Mouse (Mus musculus) midbrain, embryonic 14.5 days (tissue): ENCODE measurements around the gene Kif26b. TPM values are rescaled to one million over a fixed set of nuclear protein-coding genes. Genes with fewer than 3 reads are reported as not detected.

Source experiments
- ATAC-seq: fragments of 200-750 bp; cut with Nextera tagmentation; 2 replicates; pipeline ENCODE4 v1.8.0; 2017; ENCODE audit warnings: moderate number of reproducible peaks, moderate library complexity; ENCODE audit not compliant: low FRiP score, low TSS enrichment
- DNase-seq: peaks from one replicate; pipeline ENCODE4 v3.0.0-alpha.2; 2015
- H3K27ac ChIP-seq: fragments of 300-500 bp; sonication (generic); replicated peaks from 2 replicates; pipeline ENCODE4 v1.5.1; 2014; ENCODE audit warnings: mild to moderate bottlenecking, low read depth, low read length, moderate library complexity
- H3K27me3 ChIP-seq: fragments of 300-500 bp; sonication (generic); 2 replicates; pipeline ENCODE4 v1.6.1; 2014; ENCODE audit warnings: low read length, control low read depth, mixed read lengths; ENCODE audit not compliant: control insufficient read depth, insufficient read depth
- H3K36me3 ChIP-seq: fragments of 300-500 bp; sonication (generic); 2 replicates; pipeline ENCODE4 v1.6.1; 2014; ENCODE audit warnings: low read length, control low read depth; ENCODE audit not compliant: control insufficient read depth, insufficient read depth
- H3K4me1 ChIP-seq: fragments of 300-500 bp; sonication (generic); 2 replicates; pipeline ENCODE4 v1.6.1; 2014; ENCODE audit warnings: mild to moderate bottlenecking, antibody characterized with exemption, low read length, control low read depth; ENCODE audit not compliant: control insufficient read depth, insufficient read depth
- H3K4me2 ChIP-seq: fragments of 300-500 bp; sonication (generic); 2 replicates; pipeline ENCODE4 v1.6.1; 2014; ENCODE audit warnings: mild to moderate bottlenecking, low read length, moderate library complexity
- H3K4me3 ChIP-seq: fragments of 300-500 bp; sonication (generic); replicated peaks from 2 replicates; pipeline ENCODE4 v1.5.1; 2014; ENCODE audit warnings: low read depth, low read length
- H3K9ac ChIP-seq: fragments of 300-500 bp; sonication (generic); replicated peaks from 2 replicates; pipeline ENCODE4 v1.6.1; 2014; ENCODE audit warnings: mild to moderate bottlenecking, low read length, moderate library complexity
- H3K9me3 ChIP-seq: fragments of 300-500 bp; sonication (generic); 2 replicates; pipeline ENCODE4 v1.6.1; 2016; ENCODE audit warnings: low read length, control low read depth, mixed read lengths; ENCODE audit not compliant: control insufficient read depth
- WGBS: fragments of 180-500 bp; shearing (Covaris S2); extraction: QIAGEN DNeasy Blood & Tissue Kit; methylation state at CpG from one replicate; pipeline ENCODE4 v1.1.7; 2014; 5-methylcytosine and 5-hydroxymethylcytosine counted together
- polyA plus RNA-seq: library from polyadenylated mRNA; unstranded; fragments of >200 nt; fragmentation: Nextera tagmentation; extraction: Ambion mirVana; gene quantifications from 2 replicates; pipeline ENCODE4 v1.2.1, GENCODE M21; 2014

The Kif26b gene
- polyA plus RNA-seq, 1 experiment from 2014 or later, result 12.8 TPM

DNA sequence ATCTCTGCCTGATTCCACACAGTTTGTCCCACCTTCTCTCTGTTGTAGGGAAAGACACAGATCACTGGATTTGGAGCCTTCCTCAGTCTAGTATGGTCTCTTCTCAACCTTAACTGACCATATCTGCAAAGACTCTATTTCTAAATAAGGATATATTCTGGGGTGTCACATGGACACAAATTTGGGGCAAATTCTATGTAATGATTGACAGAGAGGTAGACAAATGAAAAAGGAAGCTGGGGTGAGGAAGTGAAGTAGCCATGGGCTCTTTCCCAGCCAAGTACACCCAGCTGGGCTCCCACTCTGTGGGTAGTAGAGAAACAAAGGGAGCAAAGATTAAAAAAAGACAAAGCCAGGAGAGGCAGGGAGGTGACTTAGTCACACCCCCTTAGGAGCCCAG is 158.0 kb downstream of the Kif26b start:
- no peak overlapping the region for H3K4me2 ChIP-seq
- no peak overlapping the region for H3K9ac ChIP-seq
- DNase-seq (no peak), ATAC-seq (no peak)
- H3K27me3 ChIP-seq, result no peaks in the 10 kb centered on the region
- H3K4me1 ChIP-seq, result no peaks in the 10 kb centered on the region
- H3K27ac ChIP-seq, result no peak overlapping the region
- H3K4me3 ChIP-seq, result no peak overlapping the region
- no peaks in the 10 kb centered on the region for H3K9me3 ChIP-seq
- no peaks in the 10 kb centered on the region for H3K36me3 ChIP-seq

DNA sequence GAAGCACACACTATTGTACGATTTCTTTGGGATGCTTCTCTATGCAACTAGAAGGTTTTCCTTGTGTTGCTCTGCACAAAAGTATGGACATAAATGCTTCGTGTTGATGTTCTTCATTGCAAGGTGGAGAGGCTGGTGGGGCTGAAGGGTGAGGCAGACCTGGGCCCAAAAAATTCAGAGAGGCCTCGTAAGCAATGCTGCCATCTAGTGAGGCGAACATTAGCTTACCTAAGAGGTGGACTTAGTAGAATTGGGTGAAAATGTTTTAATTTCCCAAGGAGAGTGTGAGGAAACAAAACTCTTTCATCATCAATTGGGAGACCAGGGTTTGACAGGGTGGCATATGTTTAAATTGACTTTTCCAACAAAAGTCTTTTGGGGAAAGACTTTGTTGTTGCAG is 160.6 kb downstream of the Kif26b start:
- H3K9me3 ChIP-seq, result no peaks in the 10 kb centered on the region
- no peak overlapping the region for H3K27ac ChIP-seq
- peak; percentile 46 for DNase-seq
- no peaks in the 10 kb centered on the region for H3K4me1 ChIP-seq
- H3K9ac ChIP-seq, result no peak overlapping the region
- WGBS, result 62% methylated on average over 4 of the region's 4 CpGs
- H3K27me3 ChIP-seq, result no peaks in the 10 kb centered on the region
- no peak overlapping the region for H3K4me3 ChIP-seq
- no peak for ATAC-seq
- no peak overlapping the region for H3K4me2 ChIP-seq
- no peaks in the 10 kb centered on the region for H3K36me3 ChIP-seq

DNA sequence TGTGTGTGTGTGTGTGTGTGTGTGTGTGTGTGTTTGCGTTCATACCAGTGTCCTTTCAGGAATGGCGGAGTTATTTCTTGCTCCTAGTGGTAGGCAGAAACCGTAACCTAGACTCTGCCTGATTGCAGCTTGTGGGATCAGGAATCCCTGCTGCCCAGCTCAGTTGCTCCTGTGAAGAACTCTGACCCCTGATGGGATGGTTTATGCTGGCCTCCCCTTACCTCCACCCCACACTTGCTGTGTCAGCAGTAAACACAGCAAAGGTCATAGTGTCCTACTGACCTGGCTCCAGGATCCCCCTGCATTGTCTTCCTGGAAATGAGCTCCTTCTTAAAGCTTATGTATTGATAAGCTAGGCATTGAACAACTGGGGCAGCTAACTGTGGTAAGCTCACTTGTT is 162.8 kb downstream of the Kif26b start:
- no peak overlapping the region for H3K9ac ChIP-seq
- H3K4me3 ChIP-seq, result no peak overlapping the region
- 90% methylated on average over 3 of the region's 3 CpGs for WGBS
- ATAC-seq, result no peak
- no peaks in the 10 kb centered on the region for H3K36me3 ChIP-seq
- H3K9me3 ChIP-seq, result no peaks in the 10 kb centered on the region
- H3K27me3 ChIP-seq, result no peaks in the 10 kb centered on the region
- no peaks in the 10 kb centered on the region for H3K4me1 ChIP-seq
- H3K27ac ChIP-seq, result no peak overlapping the region
- no peak for DNase-seq
- no peak overlapping the region for H3K4me2 ChIP-seq

- Histone ChIP-seq H3K4me3 (no peak overlapping the region), H3K9me3 (no peaks in the 10 kb centered on the region), H3K27me3 (no peaks in the 10 kb centered on the region), H3K27ac (no peak overlapping the region), H3K9ac (no peak overlapping the region), H3K36me3 (no peaks in the 10 kb centered on the region), H3K4me2 (no peak overlapping the region), H3K4me1 (peaks cover 8% of the 10 kb centered on the region; the same call in 1 of the 2 replicates)
- DNase-seq (peak; percentile 13), ATAC-seq (no peak)
- WGBS, result 61% methylated on average over 4 of the region's 4 CpGs
Observed at GRCm38 (mm10) chr1:178700102-178700501, 171.2 kb downstream of the Kif26b start.

DNA sequence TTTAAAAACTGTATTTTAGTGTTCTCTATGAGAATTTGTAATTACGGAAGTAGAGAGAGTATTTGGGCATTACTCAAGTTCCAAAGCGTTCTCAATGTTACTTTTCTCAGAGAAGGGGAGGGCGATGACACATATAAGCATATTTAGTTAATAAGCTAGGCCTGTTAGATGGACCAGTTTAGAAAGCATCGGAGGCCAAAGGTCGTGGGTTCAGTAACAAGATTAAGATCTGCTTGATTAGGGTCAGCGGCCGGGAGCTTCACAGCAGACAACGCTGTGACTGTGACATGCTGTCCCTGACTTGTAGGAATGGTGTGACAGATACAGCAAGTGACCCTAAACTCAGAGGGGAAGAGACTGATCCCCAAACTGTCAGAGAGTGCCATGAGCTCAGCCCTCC is 174.6 kb downstream of the Kif26b start:
- H3K4me3 ChIP-seq, result no peak overlapping the region
- WGBS, result 49% methylated on average over 8 of the region's 8 CpGs
- H3K36me3 ChIP-seq, result no peaks in the 10 kb centered on the region
- H3K4me1 ChIP-seq, result 0 out of 2 replicates have a peak, but pooled peaks cover 3% of the 10 kb centered on the region
- DNase-seq, result no peak
- H3K9ac ChIP-seq, result no peak overlapping the region
- no peaks in the 10 kb centered on the region for H3K27me3 ChIP-seq
- no peak for ATAC-seq
- no peak overlapping the region for H3K4me2 ChIP-seq
- no peak overlapping the region for H3K27ac ChIP-seq
- no peaks in the 10 kb centered on the region for H3K9me3 ChIP-seq

- 82% methylated on average over 7 of the region's 7 CpGs for WGBS
- H3K4me3 ChIP-seq, result no peak overlapping the region
Observed at GRCm38 (mm10) chr1:178707925-178708351, 179.0 kb downstream of the Kif26b start.

DNA sequence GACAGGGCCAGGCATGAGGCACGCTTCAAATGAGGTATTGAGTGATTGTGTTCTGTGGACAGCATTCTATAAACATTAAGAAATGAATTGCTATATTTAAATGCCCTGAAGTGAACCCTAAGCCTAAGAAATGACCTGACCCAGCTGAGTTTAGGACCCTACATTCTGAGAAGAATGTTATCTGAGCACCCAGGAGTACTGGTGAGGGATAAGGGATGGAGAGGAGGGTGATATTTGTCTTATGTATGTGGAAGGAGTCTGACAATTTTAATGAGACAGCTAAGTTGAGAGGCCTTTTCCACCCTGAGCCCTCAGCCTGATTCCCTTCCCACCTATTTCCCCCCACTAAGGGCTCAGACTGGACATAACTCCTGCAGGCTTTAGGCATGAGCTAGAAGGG is 179.4 kb downstream of the Kif26b start:
- H3K27me3 ChIP-seq, result no peaks in the 10 kb centered on the region
- H3K4me3 ChIP-seq, result no peak overlapping the region
- H3K4me1 ChIP-seq, result no peaks in the 10 kb centered on the region
- H3K27ac ChIP-seq, result no peak overlapping the region
- DNase-seq, result no peak
- no peaks in the 10 kb centered on the region for H3K9me3 ChIP-seq
- no peaks in the 10 kb centered on the region for H3K36me3 ChIP-seq
- WGBS, result 93% methylated on average over 1 of the region's 1 CpGs
- no peak for ATAC-seq
- no peak overlapping the region for H3K4me2 ChIP-seq
- no peak overlapping the region for H3K9ac ChIP-seq

More at GRCm38 (mm10) chr1:178707925-178708351, 179.0 kb downstream of the Kif26b start:
- Histone ChIP-seq H3K4me2 (no peak overlapping the region), H3K27me3 (no peaks in the 10 kb centered on the region), H3K9me3 (no peaks in the 10 kb centered on the region), H3K9ac (no peak overlapping the region), H3K4me1 (no peaks in the 10 kb centered on the region), H3K27ac (no peak overlapping the region), H3K36me3 (no peaks in the 10 kb centered on the region)
- no peak for DNase-seq
- no peak for ATAC-seq

- H3K9ac ChIP-seq, result no peak overlapping the region
Observed at GRCm38 (mm10) chr1:178712189-178712873, 183.4 kb downstream of the Kif26b start.

GRCm38 (mm10) chr1:178714209-178714608 is 185.3 kb downstream of the Kif26b start:
- H3K4me1 ChIP-seq, result no peaks in the 10 kb centered on the region
- H3K9ac ChIP-seq, result no peak overlapping the region
- H3K27ac ChIP-seq, result no peak overlapping the region
- no peak overlapping the region for H3K4me2 ChIP-seq
- DNase-seq, result no peak
- WGBS, result 94% methylated on average over 5 of the region's 5 CpGs
- no peaks in the 10 kb centered on the region for H3K27me3 ChIP-seq
- 0 out of 2 replicates have a peak, but pooled peaks cover under 1% of the 10 kb centered on the region for H3K9me3 ChIP-seq
- H3K4me3 ChIP-seq, result no peak overlapping the region
- no peaks in the 10 kb centered on the region for H3K36me3 ChIP-seq
- ATAC-seq, result no peak

More at GRCm38 (mm10) chr1:178712189-178712873, 183.4 kb downstream of the Kif26b start:
- H3K9me3 ChIP-seq, result no peaks in the 10 kb centered on the region
- no peak overlapping the region for H3K27ac ChIP-seq
- DNase-seq, result no peak
- no peak overlapping the region for H3K4me3 ChIP-seq
- no peak overlapping the region for H3K4me2 ChIP-seq
- 84% methylated on average over 9 of the region's 9 CpGs for WGBS
- H3K36me3 ChIP-seq, result no peaks in the 10 kb centered on the region
- ATAC-seq, result no peak
- no peaks in the 10 kb centered on the region for H3K4me1 ChIP-seq
- no peaks in the 10 kb centered on the region for H3K27me3 ChIP-seq
